Mouse (Mus musculus): ENCODE data around the gene Gm11567. TPM values are rescaled to one million over a fixed set of nuclear protein-coding genes. Genes with fewer than 3 reads are reported as not detected.

Gene Gm11567
- polyA plus RNA-seq, 1 experiment from 2014 or later = not detected

Other genes with a start within 250 kb of the Gm11567 start
- not detected in 2 replicates for gene Krtap4-2, start 244.1 kb upstream of the Gm11567 start, polyA plus RNA-seq (2015; fragmentation: Nextera tagmentation; extraction: Ambion mirVana)
- not detected in 2 replicates for gene Krtap4-7, start 235.1 kb upstream of the Gm11567 start, polyA plus RNA-seq (2015; fragmentation: Nextera tagmentation; extraction: Ambion mirVana)
- gene Gm11555, start 229.0 kb upstream of the Gm11567 start, polyA plus RNA-seq (2015; fragmentation: Nextera tagmentation; extraction: Ambion mirVana) = not detected in 2 replicates
- not detected in 2 replicates for gene Gm11563, start 220.2 kb upstream of the Gm11567 start, polyA plus RNA-seq (2015; fragmentation: Nextera tagmentation; extraction: Ambion mirVana)
- not detected in 2 replicates for gene Krtap4-6, start 213.2 kb upstream of the Gm11567 start, polyA plus RNA-seq (2015; fragmentation: Nextera tagmentation; extraction: Ambion mirVana)
- gene Gm14190, start 188.4 kb upstream of the Gm11567 start, polyA plus RNA-seq (2015; fragmentation: Nextera tagmentation; extraction: Ambion mirVana) = not detected in 2 replicates
- gene Gm14180, start 144.9 kb upstream of the Gm11567 start, polyA plus RNA-seq (2015; fragmentation: Nextera tagmentation; extraction: Ambion mirVana) = not detected in 2 replicates
- not detected in 2 replicates for gene Gm11595, start 106.3 kb upstream of the Gm11567 start, polyA plus RNA-seq (2015; fragmentation: Nextera tagmentation; extraction: Ambion mirVana)
- gene Krtap4-8, start 98.5 kb upstream of the Gm11567 start, polyA plus RNA-seq (2015; fragmentation: Nextera tagmentation; extraction: Ambion mirVana) = not detected in 2 replicates
- not detected in 2 replicates for gene Krtap4-9, start 94.0 kb upstream of the Gm11567 start, polyA plus RNA-seq (2015; fragmentation: Nextera tagmentation; extraction: Ambion mirVana)
- not detected in 2 replicates for gene Gm11596, start 85.7 kb upstream of the Gm11567 start, polyA plus RNA-seq (2015; fragmentation: Nextera tagmentation; extraction: Ambion mirVana)
- gene Gm11569, start 80.3 kb upstream of the Gm11567 start, polyA plus RNA-seq (2015; fragmentation: Nextera tagmentation; extraction: Ambion mirVana) = not detected in 2 replicates
- not detected in 2 replicates for gene Gm11554, start 74.7 kb upstream of the Gm11567 start, polyA plus RNA-seq (2015; fragmentation: Nextera tagmentation; extraction: Ambion mirVana)
- not detected in 2 replicates for gene Krtap4-13, start 69.3 kb upstream of the Gm11567 start, polyA plus RNA-seq (2015; fragmentation: Nextera tagmentation; extraction: Ambion mirVana)
- not detected in 2 replicates for gene Gm11564, start 63.5 kb upstream of the Gm11567 start, polyA plus RNA-seq (2015; fragmentation: Nextera tagmentation; extraction: Ambion mirVana)
- gene 2300003K06Rik, start 41.1 kb upstream of the Gm11567 start, polyA plus RNA-seq (2015; fragmentation: Nextera tagmentation; extraction: Ambion mirVana) = not detected in 2 replicates
- not detected in 2 replicates for gene Krtap4-16, start 27.6 kb upstream of the Gm11567 start, polyA plus RNA-seq (2015; fragmentation: Nextera tagmentation; extraction: Ambion mirVana)
- gene Gm11568, start 21.3 kb upstream of the Gm11567 start, polyA plus RNA-seq (2015; fragmentation: Nextera tagmentation; extraction: Ambion mirVana) = not detected in 2 replicates
- gene Gm11559, start 14.7 kb upstream of the Gm11567 start, polyA plus RNA-seq (2015; fragmentation: Nextera tagmentation; extraction: Ambion mirVana) = not detected in 2 replicates
- gene Krtap9-1, start 5.8 kb upstream of the Gm11567 start, polyA plus RNA-seq (2015; fragmentation: Nextera tagmentation; extraction: Ambion mirVana) = not detected in 2 replicates
- not detected in 2 replicates for gene Krtap31-1, start 28.7 kb downstream of the Gm11567 start, polyA plus RNA-seq (2015; fragmentation: Nextera tagmentation; extraction: Ambion mirVana)
- not detected in 2 replicates for gene Gm11565, start 35.6 kb downstream of the Gm11567 start, polyA plus RNA-seq (2015; fragmentation: Nextera tagmentation; extraction: Ambion mirVana)
- gene Krtap31-2, start 57.1 kb downstream of the Gm11567 start, polyA plus RNA-seq (2015; fragmentation: Nextera tagmentation; extraction: Ambion mirVana) = not detected in 2 replicates
- not detected in 2 replicates for gene Krtap9-5, start 69.3 kb downstream of the Gm11567 start, polyA plus RNA-seq (2015; fragmentation: Nextera tagmentation; extraction: Ambion mirVana)
- gene Krtap29-1, start 99.9 kb downstream of the Gm11567 start, polyA plus RNA-seq (2015; fragmentation: Nextera tagmentation; extraction: Ambion mirVana) = not detected in 2 replicates
- 0.09 TPM in 1 of 2 replicates, not detected in the other for gene Krtap16-1, start 107.4 kb downstream of the Gm11567 start, polyA plus RNA-seq (2015; fragmentation: Nextera tagmentation; extraction: Ambion mirVana)
- 0.47 and 0.48 TPM in 2 replicates for gene Krtap17-1, start 114.8 kb downstream of the Gm11567 start, polyA plus RNA-seq (2015; fragmentation: Nextera tagmentation; extraction: Ambion mirVana)
- 0.18 and 0.58 TPM in 2 replicates for gene Krt33a, start 137.0 kb downstream of the Gm11567 start, polyA plus RNA-seq (2015; fragmentation: Nextera tagmentation; extraction: Ambion mirVana)
- 1.1 and 1.7 TPM in 2 replicates for gene Krt33b, start 150.7 kb downstream of the Gm11567 start, polyA plus RNA-seq (2015; fragmentation: Nextera tagmentation; extraction: Ambion mirVana)
- gene Krt34, start 162.4 kb downstream of the Gm11567 start, polyA plus RNA-seq (2015; fragmentation: Nextera tagmentation; extraction: Ambion mirVana) = 1.1 and 2.6 TPM in 2 replicates
- gene Krt31, start 171.4 kb downstream of the Gm11567 start, polyA plus RNA-seq (2015; fragmentation: Nextera tagmentation; extraction: Ambion mirVana) = 2.5 and 5.4 TPM in 2 replicates
- gene Krt32, start 209.0 kb downstream of the Gm11567 start, polyA plus RNA-seq (2015; fragmentation: Nextera tagmentation; extraction: Ambion mirVana) = 2.0 and 2.4 TPM in 2 replicates
- 23.6 and 26.4 TPM in 2 replicates for gene Krt35, start 217.1 kb downstream of the Gm11567 start, polyA plus RNA-seq (2015; fragmentation: Nextera tagmentation; extraction: Ambion mirVana)
- gene Krt36, start 226.4 kb downstream of the Gm11567 start, polyA plus RNA-seq (2015; fragmentation: Nextera tagmentation; extraction: Ambion mirVana) = 55.9 and 83.7 TPM in 2 replicates
- 50.3 and 60.2 TPM in 2 replicates for gene Krt13, start 242.4 kb downstream of the Gm11567 start, polyA plus RNA-seq (2015; fragmentation: Nextera tagmentation; extraction: Ambion mirVana)